Mouse (Mus musculus): ENCODE data around the gene Tespa1. TPM values are rescaled to one million over a fixed set of nuclear protein-coding genes. Genes with fewer than 3 reads are reported as not detected.
"Not testable (repeated sequence)": the region's sequence is repeated elsewhere in the genome, so short reads cannot be mapped to it uniquely, and the experiment has no call there.

The Tespa1 gene
- polyA plus RNA-seq, 1 experiment = 1.1 TPM

DNA sequence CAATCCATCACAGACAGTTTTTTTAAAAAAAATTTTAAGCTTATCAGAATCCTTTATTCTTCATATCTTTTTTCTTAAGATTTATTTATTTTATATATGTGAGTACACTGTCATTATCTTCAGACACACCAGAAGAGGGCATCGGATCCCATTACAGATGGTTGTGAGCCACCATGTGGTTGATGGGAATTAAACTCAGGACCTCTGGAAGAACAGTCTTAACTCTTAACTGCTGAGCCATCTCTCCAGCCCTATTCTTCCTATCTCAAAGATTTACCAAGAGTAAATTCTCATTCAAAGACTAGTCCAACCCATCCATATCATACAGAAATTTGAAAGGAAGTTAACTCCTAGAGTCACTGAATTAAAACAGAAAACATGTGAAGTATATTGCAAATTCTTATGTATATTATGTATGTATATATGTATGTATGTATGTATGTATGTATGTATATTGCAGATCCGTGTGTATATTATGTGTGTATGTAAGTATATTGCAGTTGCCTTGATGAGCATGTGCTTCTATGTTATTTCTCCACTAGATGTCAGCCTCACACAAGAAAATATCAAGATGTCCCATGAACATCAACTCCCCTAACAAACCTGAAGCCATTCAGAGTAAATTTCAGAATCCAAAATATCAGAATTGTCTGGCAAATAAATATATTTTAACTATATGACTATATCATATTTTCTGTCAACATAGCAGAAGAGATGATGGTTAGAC, 40.9 kb downstream of the Tespa1 start:
- no peak for DNase-seq (ENCODE audit: low spot score)

DNA sequence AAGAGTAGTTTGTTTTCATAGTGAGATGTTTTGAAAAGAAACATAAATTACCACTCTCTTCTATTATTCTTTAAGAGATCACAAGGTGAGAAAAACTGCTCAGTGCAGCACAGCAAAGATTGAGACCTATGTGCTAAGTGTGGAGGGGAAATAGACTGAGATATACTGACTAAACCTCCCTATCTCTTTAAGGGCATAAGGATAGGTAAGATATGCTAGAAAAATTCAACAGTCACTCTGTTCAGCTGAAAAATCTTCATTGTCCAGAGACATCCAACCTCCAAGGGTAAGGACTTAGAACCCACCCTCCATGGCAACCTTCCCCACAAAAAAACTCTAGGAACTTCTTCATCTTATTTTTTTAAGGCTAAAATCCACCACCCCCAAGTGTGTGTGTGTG, 42.1 kb downstream of the Tespa1 start:
- DNase-seq (ENCODE audit: low spot score) = no peak

GRCm38 (mm10) chr10:130368384-130368783, 45.7 kb downstream of the Tespa1 start:
- no peak for DNase-seq (ENCODE audit: low spot score)

DNA sequence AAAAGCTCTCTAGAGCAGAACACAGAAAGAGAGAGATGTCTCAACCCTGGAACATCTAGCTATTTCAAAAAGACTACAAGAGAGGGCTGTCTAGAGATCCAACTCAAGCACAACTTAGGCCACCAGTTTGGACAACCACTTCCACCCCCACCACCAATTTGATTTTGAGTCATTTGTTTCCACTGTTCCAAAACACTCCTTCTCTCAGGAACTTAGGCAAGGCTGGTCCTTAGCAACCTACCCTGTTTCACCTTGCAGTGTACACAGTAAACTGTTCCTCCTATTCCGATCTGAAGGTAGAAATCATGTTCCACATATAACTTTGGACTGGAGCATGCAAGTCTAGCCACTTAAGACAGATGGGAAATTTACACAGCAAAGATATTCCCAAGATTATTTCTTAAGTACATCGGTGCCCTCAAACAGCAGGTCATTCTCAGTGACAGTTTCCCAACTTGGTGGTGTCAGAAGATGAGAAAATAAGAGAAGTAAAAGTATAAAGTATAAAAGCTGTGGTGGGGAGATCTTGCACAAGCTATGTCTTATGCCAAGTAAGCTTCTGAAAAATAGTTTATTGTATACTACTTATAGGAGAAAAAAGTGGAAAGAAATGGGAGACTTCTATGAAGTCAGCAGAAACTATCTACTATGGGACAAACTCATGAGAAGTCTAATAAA, 47.5 kb downstream of the Tespa1 start:
- DNase-seq (ENCODE audit: low spot score) = no peak

DNA sequence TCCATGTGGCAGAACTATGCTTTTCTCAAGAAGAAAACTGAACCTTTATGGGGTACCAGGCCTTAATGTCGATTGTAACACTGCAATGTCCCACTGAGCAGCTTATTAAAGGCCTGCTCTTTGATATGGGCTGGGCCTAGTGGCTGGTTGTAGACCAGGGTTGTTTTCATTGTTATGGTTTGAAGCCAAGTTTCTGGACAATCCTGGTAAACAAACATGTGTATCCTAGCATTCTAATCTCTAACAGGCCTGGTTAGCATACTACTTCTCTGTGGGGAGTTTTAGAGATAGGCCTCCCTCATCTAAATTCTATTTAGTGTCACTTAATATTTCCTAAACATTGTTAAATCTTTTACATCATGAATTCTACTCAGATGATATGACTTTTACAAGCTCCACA, 49.0 kb downstream of the Tespa1 start:
- DNase-seq (ENCODE audit: low spot score) = no peak

GRCm38 (mm10) chr10:130372491-130373173, 50.0 kb downstream of the Tespa1 start:
- no peak for DNase-seq (ENCODE audit: low spot score)

DNA sequence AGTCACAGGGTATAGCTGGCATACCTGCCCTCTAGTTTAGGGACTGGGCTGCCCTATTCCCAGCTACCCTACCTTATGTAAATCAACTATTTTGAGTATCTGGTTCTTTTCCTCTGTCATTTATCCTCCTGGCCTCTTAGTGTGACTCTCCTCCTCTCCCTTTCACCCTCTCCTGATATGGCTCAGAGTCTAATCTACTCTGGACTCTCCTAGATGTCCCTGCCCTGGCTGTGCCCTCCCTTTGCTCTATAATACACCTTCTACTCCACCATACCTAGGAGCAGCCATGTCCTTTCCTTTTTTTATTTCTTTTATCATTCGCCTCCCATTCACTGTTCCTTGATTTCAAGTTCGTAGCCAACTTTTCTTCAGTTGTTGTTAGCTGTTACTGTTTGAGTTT, 52.5 kb downstream of the Tespa1 start:
- no peak for DNase-seq (ENCODE audit: low spot score)

- no peak for DNase-seq (ENCODE audit: low spot score)
Observed at GRCm38 (mm10) chr10:130394232-130394631, 71.6 kb downstream of the Tespa1 start, which contains the start of gene Vmn2r84. TSS of gene Vmn2r84 (minus strand) at chr10:130394332.

- DNase-seq (ENCODE audit: low spot score) = not testable (repeated sequence)
Observed at GRCm38 (mm10) chr10:130412167-130412698, 89.6 kb downstream of the Tespa1 start.

Other genes with a start within 250 kb of the Tespa1 start
- gene Olfr823, start 207.5 kb upstream of the Tespa1 start, polyA plus RNA-seq (2012; rRNA removed) = not detected in 2 replicates
- gene Olfr824, start 192.9 kb upstream of the Tespa1 start, polyA plus RNA-seq (2012; rRNA removed) = not detected in 2 replicates
- gene Olfr825, start 156.1 kb upstream of the Tespa1 start, polyA plus RNA-seq (2012; rRNA removed) = not detected in 2 replicates
- not detected in 2 replicates for gene Olfr826, start 138.7 kb upstream of the Tespa1 start, polyA plus RNA-seq (2012; rRNA removed)
- not detected in 2 replicates for gene Olfr827, start 108.5 kb upstream of the Tespa1 start, polyA plus RNA-seq (2012; rRNA removed)
- gene Neurod4, start 42.6 kb upstream of the Tespa1 start, polyA plus RNA-seq (2012; rRNA removed) = not detected in 2 replicates
- gene Vmn2r84, start 71.5 kb downstream of the Tespa1 start, polyA plus RNA-seq (2012; rRNA removed) = not detected in 2 replicates
- not detected in 2 replicates for gene Vmn2r85, start 106.8 kb downstream of the Tespa1 start, polyA plus RNA-seq (2012; rRNA removed)
- gene Vmn2r86, start 133.2 kb downstream of the Tespa1 start, polyA plus RNA-seq (2012; rRNA removed) = not detected in 2 replicates
- 0.04 TPM in 1 of 2 replicates, not detected in the other for gene Vmn2r87, start 174.5 kb downstream of the Tespa1 start, polyA plus RNA-seq (2012; rRNA removed)